Mouse (Mus musculus) liver, adult 2 months (tissue): ENCODE data around the gene Cdh23.

ENCODE experiments used
- CTCF ChIP-seq: fragments of 200-500 bp; IDR thresholded peaks from 2 replicates; pipeline ENCODE4 v1.5.1; 2011; ENCODE audit warnings: low read depth, low read length, control low read depth
- POLR2A ChIP-seq: fragments of 200-500 bp; IDR thresholded peaks from 2 replicates; pipeline ENCODE4 v1.6.1; 2011; ENCODE audit warnings: low read length, control low read depth; ENCODE audit not compliant: insufficient read depth; ENCODE audit errors: extremely low read depth

- no peak for TF ChIP-seq POLR2A
- TF ChIP-seq CTCF: no peak
Observed at GRCm38 (mm10) chr10:60668591-60668990, 27.7 kb downstream of the Cdh23 start.
